Mouse (Mus musculus): ENCODE measurements around the gene Akap13.

Akap13 gene

GRCm38 (mm10) chr7:75555940-75556339 is 100.6 kb downstream of the Akap13 start:
- in situ Hi-C loops (cut with MboI, MseI), result loop anchor here (5.0 to 25.0 kb wide), 2 partner anchors 184 to 419 kb away; no protein-coding TSS in a partner anchor

- in situ Hi-C loops (cut with MboI, MseI), result loop anchor here (5.0 to 25.0 kb wide), 2 partner anchors 186 to 421 kb away; no protein-coding TSS in a partner anchor
Observed at GRCm38 (mm10) chr7:75558225-75558624, 102.9 kb downstream of the Akap13 start.

GRCm38 (mm10) chr7:75559119-75559518 is 103.8 kb downstream of the Akap13 start:
- in situ Hi-C loops (cut with MboI, MseI), result loop anchor here (5.0 to 25.0 kb wide), 2 partner anchors 187 to 422 kb away; no protein-coding TSS in a partner anchor

- in situ Hi-C loops (cut with MboI, MseI), result loop anchor here (5.0 to 25.0 kb wide), 3 partner anchors 38 to 423 kb away; no protein-coding TSS in a partner anchor
Observed at GRCm38 (mm10) chr7:75559915-75560314, 104.6 kb downstream of the Akap13 start.

- in situ Hi-C loops (cut with MboI, MseI), result loop anchor here (5.0 to 25.0 kb wide), 2 partner anchors 38 to 423 kb away; no protein-coding TSS in a partner anchor
Observed at GRCm38 (mm10) chr7:75560566-75560965, 105.2 kb downstream of the Akap13 start.

- in situ Hi-C loops (cut with MboI, MseI), result loop anchor here (5.0 to 25.0 kb wide), 2 partner anchors 39 to 424 kb away; no protein-coding TSS in a partner anchor
Observed at GRCm38 (mm10) chr7:75561134-75561533, 105.8 kb downstream of the Akap13 start.

- in situ Hi-C loops (cut with MboI, MseI), result loop anchor here (25.0 kb wide), 1 partner anchor 431 kb away; no protein-coding TSS in a partner anchor
Observed at GRCm38 (mm10) chr7:75568276-75568675, 112.9 kb downstream of the Akap13 start.

- in situ Hi-C loops (cut with MboI, MseI), result loop anchor here (25.0 kb wide), 1 partner anchor 432 kb away; no protein-coding TSS in a partner anchor
Observed at GRCm38 (mm10) chr7:75568883-75569282, 113.5 kb downstream of the Akap13 start.

GRCm38 (mm10) chr7:75570218-75570617 is 114.9 kb downstream of the Akap13 start:
- in situ Hi-C loops (cut with MboI, MseI), result loop anchor here (5.0 to 25.0 kb wide), 2 partner anchors 42 to 433 kb away; no protein-coding TSS in a partner anchor

- in situ Hi-C loops (cut with MboI, MseI), result loop anchor here (5.0 to 25.0 kb wide), 2 partner anchors 41 to 434 kb away; no protein-coding TSS in a partner anchor
Observed at GRCm38 (mm10) chr7:75571078-75571477, 115.7 kb downstream of the Akap13 start.

GRCm38 (mm10) chr7:75572127-75572526 is 116.8 kb downstream of the Akap13 start:
- in situ Hi-C loops (cut with MboI, MseI), result loop anchor here (5.0 to 25.0 kb wide), 2 partner anchors 40 to 435 kb away; no protein-coding TSS in a partner anchor

GRCm38 (mm10) chr7:75575120-75575649 is 119.9 kb downstream of the Akap13 start:
- in situ Hi-C loops (cut with MboI, MseI), result no loop called here

- in situ Hi-C loops (cut with MboI, MseI), result no loop called here
Observed at GRCm38 (mm10) chr7:75575800-75576585, 120.7 kb downstream of the Akap13 start.

- in situ Hi-C loops (cut with MboI, MseI), result no loop called here
Observed at GRCm38 (mm10) chr7:75576851-75577250, 121.5 kb downstream of the Akap13 start.

GRCm38 (mm10) chr7:75577353-75577752 is 122.0 kb downstream of the Akap13 start:
- in situ Hi-C loops (cut with MboI, MseI), result no loop called here

GRCm38 (mm10) chr7:75578647-75579046 is 123.3 kb downstream of the Akap13 start:
- in situ Hi-C loops (cut with MboI, MseI), result no loop called here

GRCm38 (mm10) chr7:75582091-75582490 is 126.8 kb downstream of the Akap13 start:
- in situ Hi-C loops (cut with MboI, MseI), result no loop called here

- in situ Hi-C loops (cut with MboI, MseI), result no loop called here
Observed at GRCm38 (mm10) chr7:75584100-75584499, 128.8 kb downstream of the Akap13 start.

- in situ Hi-C loops (cut with MboI, MseI), result no loop called here
Observed at GRCm38 (mm10) chr7:75585409-75585808, 130.1 kb downstream of the Akap13 start.

- in situ Hi-C loops (cut with MboI, MseI), result no loop called here
Observed at GRCm38 (mm10) chr7:75586113-75586512, 130.8 kb downstream of the Akap13 start.

- in situ Hi-C loops (cut with MboI, MseI), result no loop called here
Observed at GRCm38 (mm10) chr7:75587727-75588126, 132.4 kb downstream of the Akap13 start.

- in situ Hi-C loops (cut with MboI, MseI), result no loop called here
Observed at GRCm38 (mm10) chr7:75589304-75589973, 134.1 kb downstream of the Akap13 start.

Measured in T-helper 1 cell (primary cell).